Mouse (Mus musculus): ENCODE measurements around the gene B3glct. TPM values are rescaled to one million over a fixed set of nuclear protein-coding genes. Genes with fewer than 3 reads are reported as not detected.

B3glct gene
- 14.7 and 14.8 TPM in 2 replicates for polyA plus RNA-seq (2015; fragmentation: Nextera tagmentation; extraction: Ambion mirVana)

- Histone ChIP-seq H3K36me3 (no peaks in the 10 kb centered on the region), H3K9ac (peak within 1 kb of the TSS; percentile 87), H3K9me3 (no peaks in the 10 kb centered on the region), H3K27me3 (no peaks in the 10 kb centered on the region; the same call in 1 of the 2 replicates), H3K27ac (peak within 1 kb of the TSS; percentile 86), H3K4me1 (peaks cover 11% of the 10 kb centered on the region), H3K4me3 (peak within 1 kb of the TSS; percentile 73), H3K4me2 (peak within 1 kb of the TSS; percentile 94)
- under 1% methylated on average over 54 of the region's 106 CpGs for WGBS
- peak; percentile 91 for ATAC-seq (ENCODE audit: insufficient number of reproducible peaks, insufficient read depth, low FRiP score, low TSS enrichment, low read depth)
Observed at GRCm38 (mm10) chr5:149678100-149678989, at the start of gene B3glct. Gene B3glct, plus strand, starts transcription at chr5:149678230.

GRCm38 (mm10) chr5:149634409-149635035, 43.5 kb upstream of the B3glct start:
- peak overlapping the region; percentile 81 for H3K4me2 ChIP-seq
- no peaks in the 10 kb centered on the region for H3K9me3 ChIP-seq
- H3K27ac ChIP-seq, result no peak overlapping the region
- H3K9ac ChIP-seq, result peak overlapping the region; percentile 80
- no peak for ATAC-seq (ENCODE audit: insufficient number of reproducible peaks, insufficient read depth, low FRiP score, low TSS enrichment, low read depth)
- peak overlapping the region; percentile 77 for H3K4me3 ChIP-seq
- H3K27me3 ChIP-seq, result no peaks in the 10 kb centered on the region
- peaks cover 39% of the 10 kb centered on the region for H3K36me3 ChIP-seq
- 69% methylated on average over 11 of the region's 11 CpGs for WGBS
- H3K4me1 ChIP-seq, result peaks cover 20% of the 10 kb centered on the region

GRCm38 (mm10) chr5:149635556-149635955, 42.5 kb upstream of the B3glct start:
- H3K4me3 ChIP-seq, result peak overlapping the region; percentile 77
- peak overlapping the region; percentile 87 for H3K27ac ChIP-seq
- H3K36me3 ChIP-seq, result peaks cover 28% of the 10 kb centered on the region
- ATAC-seq (ENCODE audit: insufficient number of reproducible peaks, insufficient read depth, low FRiP score, low TSS enrichment, low read depth), result no peak
- 1% methylated on average over 24 of the region's 24 CpGs for WGBS
- H3K4me1 ChIP-seq, result peaks cover 20% of the 10 kb centered on the region
- no peaks in the 10 kb centered on the region for H3K27me3 ChIP-seq
- H3K9ac ChIP-seq, result peak overlapping the region; percentile 80
- H3K9me3 ChIP-seq, result no peaks in the 10 kb centered on the region
- peak overlapping the region; percentile 81 for H3K4me2 ChIP-seq

GRCm38 (mm10) chr5:149636075-149636920, 41.7 kb upstream of the B3glct start, which contains the start of gene Hsph1:
Gene Hsph1, minus strand, starts transcription at chr5:149636376.
- peak; percentile 99 for ATAC-seq (ENCODE audit: insufficient number of reproducible peaks, insufficient read depth, low FRiP score, low TSS enrichment, low read depth)
- peak within 1 kb of the TSS; percentile 87 for H3K27ac ChIP-seq
- no peaks in the 10 kb centered on the region for H3K27me3 ChIP-seq
- H3K9me3 ChIP-seq, result no peaks in the 10 kb centered on the region
- H3K4me2 ChIP-seq, result peak within 1 kb of the TSS; percentile 81
- H3K4me1 ChIP-seq, result peaks cover 20% of the 10 kb centered on the region
- WGBS, result under 1% methylated on average over 60 of the region's 60 CpGs
- H3K36me3 ChIP-seq, result peaks cover 21% of the 10 kb centered on the region
- H3K4me3 ChIP-seq, result peak within 1 kb of the TSS; percentile 77
- peak within 1 kb of the TSS; percentile 80 for H3K9ac ChIP-seq

- Histone ChIP-seq H3K27ac (peak overlapping the region; percentile 87), H3K4me1 (peaks cover 20% of the 10 kb centered on the region), H3K9me3 (no peaks in the 10 kb centered on the region), H3K4me3 (peak overlapping the region; percentile 77), H3K36me3 (peaks cover 11% of the 10 kb centered on the region), H3K9ac (peak overlapping the region; percentile 71), H3K4me2 (peak overlapping the region; percentile 81), H3K27me3 (no peaks in the 10 kb centered on the region)
- no peak for ATAC-seq (ENCODE audit: insufficient number of reproducible peaks, insufficient read depth, low FRiP score, low TSS enrichment, low read depth)
- 40% methylated on average over 8 of the region's 8 CpGs for WGBS
Observed at GRCm38 (mm10) chr5:149637306-149637705, 40.7 kb upstream of the B3glct start.

GRCm38 (mm10) chr5:149641277-149641892, 36.6 kb upstream of the B3glct start:
- H3K36me3 ChIP-seq, result no peaks in the 10 kb centered on the region
- H3K4me2 ChIP-seq, result no peak overlapping the region
- H3K27ac ChIP-seq, result no peak overlapping the region
- no peak for ATAC-seq (ENCODE audit: insufficient number of reproducible peaks, insufficient read depth, low FRiP score, low TSS enrichment, low read depth)
- H3K4me1 ChIP-seq, result no peaks in the 10 kb centered on the region
- H3K4me3 ChIP-seq, result no peak overlapping the region
- no peak overlapping the region for H3K9ac ChIP-seq
- H3K27me3 ChIP-seq, result no peaks in the 10 kb centered on the region
- WGBS, result 72% methylated on average over 8 of the region's 8 CpGs
- no peaks in the 10 kb centered on the region for H3K9me3 ChIP-seq

GRCm38 (mm10) chr5:149642366-149642765, 35.7 kb upstream of the B3glct start:
- Histone ChIP-seq H3K27me3 (no peaks in the 10 kb centered on the region), H3K4me2 (no peak overlapping the region), H3K9me3 (no peaks in the 10 kb centered on the region), H3K9ac (no peak overlapping the region), H3K36me3 (no peaks in the 10 kb centered on the region), H3K4me1 (no peaks in the 10 kb centered on the region), H3K4me3 (no peak overlapping the region), H3K27ac (no peak overlapping the region)
- ATAC-seq (ENCODE audit: insufficient number of reproducible peaks, insufficient read depth, low FRiP score, low TSS enrichment, low read depth), result no peak
- 47% methylated on average over 6 of the region's 6 CpGs for WGBS

- no peak for ATAC-seq (ENCODE audit: insufficient number of reproducible peaks, insufficient read depth, low FRiP score, low TSS enrichment, low read depth)
- 78% methylated on average over 11 of the region's 11 CpGs for WGBS
- no peak overlapping the region for H3K9ac ChIP-seq
Observed at GRCm38 (mm10) chr5:149642783-149643509, 35.1 kb upstream of the B3glct start.

GRCm38 (mm10) chr5:149647367-149648115, 30.5 kb upstream of the B3glct start:
- ATAC-seq (ENCODE audit: insufficient number of reproducible peaks, insufficient read depth, low FRiP score, low TSS enrichment, low read depth), result no peak
- no peaks in the 10 kb centered on the region for H3K36me3 ChIP-seq
- 66% methylated on average over 8 of the region's 8 CpGs for WGBS
- no peaks in the 10 kb centered on the region for H3K9me3 ChIP-seq
- H3K4me1 ChIP-seq, result no peaks in the 10 kb centered on the region
- no peak overlapping the region for H3K4me2 ChIP-seq
- no peak overlapping the region for H3K9ac ChIP-seq
- H3K27ac ChIP-seq, result no peak overlapping the region
- no peak overlapping the region for H3K4me3 ChIP-seq
- no peaks in the 10 kb centered on the region for H3K27me3 ChIP-seq

More at GRCm38 (mm10) chr5:149642783-149643509, 35.1 kb upstream of the B3glct start:
- Histone ChIP-seq H3K4me1 (no peaks in the 10 kb centered on the region), H3K9me3 (no peaks in the 10 kb centered on the region), H3K4me3 (no peak overlapping the region), H3K27me3 (no peaks in the 10 kb centered on the region), H3K36me3 (no peaks in the 10 kb centered on the region), H3K27ac (no peak overlapping the region), H3K4me2 (no peak overlapping the region)

GRCm38 (mm10) chr5:149648196-149648595, 29.8 kb upstream of the B3glct start:
- no peaks in the 10 kb centered on the region for H3K36me3 ChIP-seq
- no peak overlapping the region for H3K9ac ChIP-seq
- H3K9me3 ChIP-seq, result no peaks in the 10 kb centered on the region
- no peak overlapping the region for H3K4me2 ChIP-seq
- H3K27me3 ChIP-seq, result no peaks in the 10 kb centered on the region
- H3K4me3 ChIP-seq, result no peak overlapping the region
- H3K27ac ChIP-seq, result no peak overlapping the region
- no peaks in the 10 kb centered on the region for H3K4me1 ChIP-seq
- WGBS, result 66% methylated on average over 4 of the region's 4 CpGs
- no peak for ATAC-seq (ENCODE audit: insufficient number of reproducible peaks, insufficient read depth, low FRiP score, low TSS enrichment, low read depth)

Measured in embryonic facial prominence, embryonic 13.5 days (tissue).